Mouse (Mus musculus): ENCODE measurements at regions not wholly inside any gene's neighbourhood (a gene's known extent, or its start where the extent isn't known, plus 50 kb on each side); places are given as distances from the start of the nearest gene placed in this dataset.
A peak's percentile ranks its signal among the peaks of the same experiment; 100 is the strongest.

DNA sequence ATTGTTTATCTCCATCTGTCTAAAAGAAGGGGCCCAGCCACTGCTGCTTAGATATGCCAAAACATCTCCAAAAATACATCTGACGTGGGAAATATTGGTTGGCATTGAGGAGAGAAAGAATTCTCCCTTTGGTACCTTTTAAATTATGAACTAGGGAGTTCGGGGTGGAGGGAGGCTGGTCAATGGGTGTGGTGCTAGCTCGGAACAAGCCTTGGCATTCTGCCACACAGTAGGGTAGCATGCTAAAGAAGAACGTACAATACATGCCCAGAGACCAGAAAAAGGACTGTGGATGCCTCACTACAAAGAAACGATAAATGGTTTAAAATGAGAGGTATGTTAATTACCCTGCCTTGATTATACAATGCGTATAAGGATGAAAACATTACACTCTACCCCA is 149.3 kb downstream of the Nectin1 start:
- ATAC-seq (ENCODE audit: low read depth) (no peak), DNase-seq (no peak)
- H3K4me1 ChIP-seq (replicated peaks): no peaks in the 10 kb centered on the region
- no peaks in the 10 kb centered on the region for H3K9me3 ChIP-seq (replicated peaks)
- no peak overlapping the region for H3K9ac ChIP-seq
- no peaks in the 10 kb centered on the region for H3K36me3 ChIP-seq
- 53% methylated on average over 6 of the region's 6 CpGs for WGBS (ENCODE audit: insufficient replicate concordance)
- no peak overlapping the region for H3K4me2 ChIP-seq
- H3K27me3 ChIP-seq: no peaks in the 10 kb centered on the region
- H3K4me3 ChIP-seq (replicated peaks): no peak overlapping the region
- H3K27ac ChIP-seq: no peak overlapping the region

DNA sequence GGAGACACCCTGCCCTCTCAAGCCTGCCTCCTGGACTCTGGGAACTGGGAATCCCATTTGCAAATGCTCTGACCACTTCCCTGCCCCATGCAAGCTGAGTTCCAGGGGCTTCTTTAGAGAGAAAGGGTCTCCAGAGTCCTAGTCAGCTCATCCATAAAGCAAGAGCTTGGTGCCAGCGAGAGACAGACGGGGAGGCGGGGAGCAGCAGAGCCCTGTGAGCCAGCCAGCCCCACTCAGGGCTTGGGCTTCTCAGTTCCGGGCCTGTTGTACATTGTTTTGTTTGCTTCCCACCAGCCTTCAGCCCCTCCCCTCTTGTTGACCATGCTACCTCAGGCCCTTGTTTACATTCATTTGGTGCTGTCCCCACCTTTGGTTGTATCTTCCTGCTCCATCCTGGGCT is 143.9 kb upstream of the Thy1 start:
- H3K4me1 ChIP-seq (replicated peaks): no peaks in the 10 kb centered on the region
- WGBS (ENCODE audit: insufficient replicate concordance): 32% methylated on average over 4 of the region's 4 CpGs

DNA sequence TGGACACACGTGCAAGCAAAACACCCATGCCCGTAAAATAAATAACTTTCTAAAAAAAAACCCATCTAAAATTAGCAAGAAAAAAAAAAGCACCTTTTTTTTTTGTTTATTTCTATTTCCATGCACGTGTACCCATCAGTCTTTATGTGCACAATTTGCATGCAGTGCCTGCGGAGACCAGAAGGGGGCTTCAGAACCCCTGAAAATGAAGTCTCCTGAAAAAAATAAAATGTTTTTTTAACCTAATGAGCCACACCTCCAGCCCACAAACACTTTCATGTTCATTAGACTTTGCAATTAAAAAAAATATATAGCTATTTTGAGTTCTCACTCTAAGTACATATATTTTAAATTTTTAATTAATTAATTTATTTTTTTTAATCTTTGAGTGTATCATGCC is 134.9 kb upstream of the Thy1 start:
- H3K9me3 ChIP-seq (replicated peaks): no peaks in the 10 kb centered on the region
- H3K9ac ChIP-seq: no peak overlapping the region
- H3K27me3 ChIP-seq: no peaks in the 10 kb centered on the region
- H3K27ac ChIP-seq: no peak overlapping the region
- H3K36me3 ChIP-seq: no peaks in the 10 kb centered on the region
- DNase-seq (no peak), ATAC-seq (ENCODE audit: low read depth) (no peak)
- no peak overlapping the region for H3K4me2 ChIP-seq
- no peak overlapping the region for H3K4me3 ChIP-seq (replicated peaks)
- H3K4me1 ChIP-seq (replicated peaks): no peaks in the 10 kb centered on the region
- 60% methylated on average over 4 of the region's 4 CpGs for WGBS (ENCODE audit: insufficient replicate concordance)

More for the DNA sequence above, 143.9 kb upstream of the Thy1 start:
- no peak overlapping the region for H3K9ac ChIP-seq
- H3K27me3 ChIP-seq: no peaks in the 10 kb centered on the region
- no peak overlapping the region for H3K27ac ChIP-seq
- H3K36me3 ChIP-seq: no peaks in the 10 kb centered on the region
- no peak overlapping the region for H3K4me3 ChIP-seq (replicated peaks)
- H3K9me3 ChIP-seq (replicated peaks): no peaks in the 10 kb centered on the region
- no peak overlapping the region for H3K4me2 ChIP-seq
- ATAC-seq (ENCODE audit: low read depth) (no peak), DNase-seq (no peak)

DNA sequence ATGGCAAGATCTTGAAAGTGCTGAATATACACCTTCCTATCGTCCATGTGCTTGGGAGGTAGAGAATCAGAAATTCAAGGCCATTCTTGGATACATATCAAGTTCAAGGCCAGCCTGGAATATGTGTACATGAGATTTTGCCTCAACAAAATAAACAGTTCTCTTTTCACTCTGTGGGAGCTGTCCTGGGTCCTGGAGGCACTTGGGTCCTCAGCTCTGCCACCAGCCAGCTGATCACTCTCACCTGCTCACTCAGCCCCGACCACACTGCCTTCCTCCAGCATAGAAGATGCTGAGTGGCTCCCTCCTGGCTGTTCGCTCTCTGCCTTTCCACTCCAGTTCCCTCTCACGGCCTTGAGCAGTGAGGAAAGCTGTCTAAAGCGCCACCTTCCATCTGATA is 128.2 kb upstream of the Thy1 start:
- WGBS (ENCODE audit: insufficient replicate concordance): 36% methylated on average over 5 of the region's 5 CpGs
- H3K27ac ChIP-seq: no peak overlapping the region
- H3K27me3 ChIP-seq: 0 out of 2 replicates have a peak, but pooled peaks cover 7% of the 10 kb centered on the region
- no peak for ATAC-seq (ENCODE audit: low read depth)
- H3K4me2 ChIP-seq: no peak overlapping the region
- no peak for DNase-seq
- H3K36me3 ChIP-seq: no peaks in the 10 kb centered on the region
- H3K9ac ChIP-seq: no peak overlapping the region
- H3K9me3 ChIP-seq (replicated peaks): no peaks in the 10 kb centered on the region
- H3K4me3 ChIP-seq (replicated peaks): no peak overlapping the region
- no peaks in the 10 kb centered on the region for H3K4me1 ChIP-seq (replicated peaks)

DNA sequence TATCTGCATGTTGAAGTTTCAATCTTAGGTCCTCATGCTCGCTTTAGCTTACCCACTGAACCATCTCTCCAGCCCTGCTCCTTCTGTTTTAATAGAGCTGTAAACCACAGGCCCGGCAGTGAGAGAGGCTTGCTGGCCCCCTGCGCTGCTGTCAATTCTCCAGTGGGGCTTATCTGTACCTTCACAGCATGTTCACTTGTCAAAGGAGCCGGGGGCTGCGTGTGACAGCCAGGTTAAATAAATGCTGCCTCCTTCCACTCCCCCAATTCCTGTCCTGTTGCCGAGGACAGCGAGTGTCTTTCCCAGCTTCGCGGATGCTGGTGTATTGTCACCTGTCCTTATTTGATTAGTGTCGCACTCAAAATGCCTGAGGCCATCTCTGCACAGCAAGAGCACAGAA is 125.7 kb upstream of the Thy1 start:
- Histone ChIP-seq H3K27ac (no peak overlapping the region), H3K4me1 (replicated peaks) (no peaks in the 10 kb centered on the region), H3K9me3 (replicated peaks) (no peaks in the 10 kb centered on the region), H3K4me3 (replicated peaks) (no peak overlapping the region), H3K9ac (no peak overlapping the region), H3K4me2 (no peak overlapping the region), H3K27me3 (0 out of 2 replicates have a peak, but pooled peaks cover 9% of the 10 kb centered on the region), H3K36me3 (no peaks in the 10 kb centered on the region)
- ATAC-seq (ENCODE audit: low read depth): no peak
- 24% methylated on average over 10 of the region's 10 CpGs for WGBS (ENCODE audit: insufficient replicate concordance)
- no peak for DNase-seq

DNA sequence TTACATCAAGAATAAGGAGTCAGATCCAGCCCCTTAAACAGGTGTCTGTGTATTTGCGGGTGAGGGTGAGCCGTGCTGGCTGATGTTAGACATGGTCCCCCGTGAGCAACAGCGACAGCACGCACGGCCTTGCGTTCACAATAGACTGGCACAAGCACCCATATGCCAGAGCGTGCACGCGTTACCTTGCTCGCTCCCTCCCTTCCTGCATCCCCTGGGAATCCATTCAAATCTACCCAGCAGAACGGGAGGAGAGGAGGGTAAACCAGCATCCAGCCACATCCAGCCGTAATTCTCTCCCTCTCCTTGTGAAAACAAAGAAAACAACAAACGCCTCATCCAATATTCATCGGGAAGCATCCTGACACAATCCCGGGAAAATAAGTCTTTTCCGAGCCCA is 124.2 kb upstream of the Thy1 start:
- 79% methylated on average over 17 of the region's 17 CpGs for WGBS (ENCODE audit: insufficient replicate concordance)
- H3K4me1 ChIP-seq (replicated peaks): no peaks in the 10 kb centered on the region
- H3K9me3 ChIP-seq (replicated peaks): no peaks in the 10 kb centered on the region
- ATAC-seq (ENCODE audit: low read depth): no peak
- no peak overlapping the region for H3K4me2 ChIP-seq
- peaks cover 9% of the 10 kb centered on the region; the same call in 1 of the 2 replicates for H3K27me3 ChIP-seq
- no peaks in the 10 kb centered on the region for H3K36me3 ChIP-seq
- no peak overlapping the region for H3K9ac ChIP-seq
- DNase-seq: no peak
- no peak overlapping the region for H3K27ac ChIP-seq
- H3K4me3 ChIP-seq (replicated peaks): no peak overlapping the region

DNA sequence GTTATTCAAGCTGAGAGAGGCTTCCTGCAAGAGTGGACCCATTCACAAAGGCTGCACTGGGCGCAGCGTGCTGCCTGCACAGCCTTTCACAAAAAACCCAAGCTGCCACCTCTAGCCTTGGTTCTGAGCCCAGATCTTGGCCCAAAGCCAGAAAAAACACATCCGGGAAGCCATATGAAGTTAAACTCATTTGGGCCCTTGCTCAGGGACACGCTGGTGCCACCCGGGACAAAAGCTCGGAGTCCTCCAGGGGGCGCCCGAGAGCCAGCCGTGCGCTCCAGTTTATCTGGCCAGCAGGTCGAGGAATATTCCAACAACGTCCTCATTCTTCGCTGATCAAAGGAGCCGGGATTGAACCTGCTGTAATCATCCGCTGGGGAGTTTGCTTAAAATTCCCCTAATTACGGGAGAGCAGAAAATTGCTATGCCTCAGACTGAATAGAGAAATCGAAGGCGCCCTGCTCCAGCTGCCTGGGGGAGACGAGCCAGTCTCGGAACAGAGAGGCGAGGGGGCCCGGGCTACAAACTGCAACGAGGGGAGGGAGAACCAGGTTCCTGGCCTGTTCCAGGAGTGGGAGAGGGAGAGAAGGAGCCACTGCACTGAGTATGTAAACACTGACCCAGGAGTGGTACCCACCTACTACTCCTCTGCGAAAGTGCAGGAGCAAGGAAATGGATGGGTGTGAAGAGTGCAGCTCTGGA is 123.0 kb upstream of the Thy1 start:
- no peak overlapping the region for H3K27ac ChIP-seq
- 21% methylated on average over 24 of the region's 24 CpGs for WGBS (ENCODE audit: insufficient replicate concordance)
- no peak for ATAC-seq (ENCODE audit: low read depth)
- H3K9ac ChIP-seq: no peak overlapping the region
- no peak overlapping the region for H3K4me2 ChIP-seq
- H3K27me3 ChIP-seq: peaks cover 9% of the 10 kb centered on the region; the same call in 1 of the 2 replicates
- H3K36me3 ChIP-seq: no peaks in the 10 kb centered on the region
- H3K9me3 ChIP-seq (replicated peaks): no peaks in the 10 kb centered on the region
- no peaks in the 10 kb centered on the region for H3K4me1 ChIP-seq (replicated peaks)
- no peak overlapping the region for H3K4me3 ChIP-seq (replicated peaks)
- peak; percentile 7 for DNase-seq

DNA sequence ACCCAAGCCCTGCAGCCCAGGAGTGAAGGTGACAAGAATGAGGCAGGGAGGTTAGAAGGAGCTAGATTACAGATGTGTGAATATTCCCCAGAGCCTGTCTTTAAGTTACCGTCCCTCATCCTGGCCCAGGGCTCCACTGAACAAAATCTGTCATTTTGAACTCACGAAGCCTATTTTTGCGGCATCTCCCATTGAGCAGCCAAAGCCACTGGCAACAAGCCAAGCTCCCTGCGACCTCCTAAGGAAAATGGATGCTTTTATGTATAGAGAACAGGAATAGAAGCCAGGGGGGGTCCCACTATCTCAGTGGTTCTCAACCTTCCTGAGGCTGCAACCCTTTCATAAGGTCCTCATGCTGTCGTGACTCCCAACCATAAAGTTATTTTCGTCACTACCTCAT is 121.0 kb upstream of the Thy1 start:
- Histone ChIP-seq H3K4me1 (replicated peaks) (no peaks in the 10 kb centered on the region), H3K9me3 (replicated peaks) (no peaks in the 10 kb centered on the region), H3K27ac (no peak overlapping the region), H3K36me3 (no peaks in the 10 kb centered on the region), H3K9ac (no peak overlapping the region), H3K27me3 (peaks cover 9% of the 10 kb centered on the region; the same call in 1 of the 2 replicates), H3K4me2 (no peak overlapping the region), H3K4me3 (replicated peaks) (no peak overlapping the region)
- no peak for DNase-seq
- ATAC-seq (ENCODE audit: low read depth): no peak
- WGBS (ENCODE audit: insufficient replicate concordance): 61% methylated on average over 6 of the region's 6 CpGs

DNA sequence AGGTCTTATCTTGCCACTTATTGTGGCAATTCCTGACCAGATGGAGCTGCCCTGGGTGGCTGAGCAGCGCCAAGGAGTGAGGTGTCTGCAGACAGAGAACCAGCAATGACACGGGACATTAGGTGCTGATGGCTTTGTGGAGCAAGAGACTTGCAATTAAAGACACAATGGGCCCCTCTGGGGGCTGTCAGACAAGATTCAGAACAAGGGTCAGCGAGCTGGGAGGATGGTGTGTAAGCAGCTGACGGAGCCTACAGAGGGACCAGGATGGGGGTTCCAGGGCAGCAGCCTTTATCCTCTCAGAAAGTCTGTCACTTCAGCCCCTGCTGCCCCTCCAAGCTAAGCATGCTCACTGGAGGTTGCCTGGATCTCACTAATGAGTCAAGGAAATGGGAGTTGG is 120.1 kb upstream of the Thy1 start:
- Histone ChIP-seq H3K4me1 (replicated peaks) (no peaks in the 10 kb centered on the region), H3K36me3 (no peaks in the 10 kb centered on the region), H3K4me2 (no peak overlapping the region), H3K27me3 (peaks cover 2% of the 10 kb centered on the region; the same call in 1 of the 2 replicates), H3K27ac (no peak overlapping the region), H3K4me3 (replicated peaks) (no peak overlapping the region), H3K9ac (no peak overlapping the region), H3K9me3 (replicated peaks) (no peaks in the 10 kb centered on the region)
- ATAC-seq (ENCODE audit: low read depth) (no peak), DNase-seq (no peak)
- 40% methylated on average over 4 of the region's 4 CpGs for WGBS (ENCODE audit: insufficient replicate concordance)

DNA sequence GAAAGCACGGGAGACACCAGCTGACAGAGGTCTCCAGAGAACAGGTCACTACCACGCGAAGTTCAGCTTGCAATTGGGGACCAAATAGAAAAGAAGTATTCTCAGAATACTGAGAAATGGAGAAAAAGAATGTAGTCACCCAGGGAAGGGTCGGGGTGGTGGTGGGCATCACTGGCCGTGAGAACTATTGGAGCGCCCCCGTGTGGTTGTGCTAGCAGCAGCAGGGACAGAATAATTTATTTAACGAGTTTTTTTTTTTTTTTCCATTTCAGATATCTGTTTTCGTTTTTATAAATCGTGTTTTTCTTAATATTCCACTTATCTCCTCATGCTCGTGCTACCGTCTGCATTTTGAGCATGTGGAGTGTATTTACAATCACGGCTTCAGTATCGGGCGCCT is 118.4 kb upstream of the Thy1 start:
- Histone ChIP-seq H3K27ac (no peak overlapping the region), H3K4me3 (replicated peaks) (no peak overlapping the region), H3K9me3 (replicated peaks) (no peaks in the 10 kb centered on the region), H3K27me3 (peaks cover 2% of the 10 kb centered on the region; the same call in 1 of the 2 replicates), H3K36me3 (no peaks in the 10 kb centered on the region), H3K4me1 (replicated peaks) (no peaks in the 10 kb centered on the region), H3K4me2 (no peak overlapping the region), H3K9ac (no peak overlapping the region)
- DNase-seq (no peak), ATAC-seq (ENCODE audit: low read depth) (no peak)
- 27% methylated on average over 15 of the region's 15 CpGs for WGBS (ENCODE audit: insufficient replicate concordance)

DNA sequence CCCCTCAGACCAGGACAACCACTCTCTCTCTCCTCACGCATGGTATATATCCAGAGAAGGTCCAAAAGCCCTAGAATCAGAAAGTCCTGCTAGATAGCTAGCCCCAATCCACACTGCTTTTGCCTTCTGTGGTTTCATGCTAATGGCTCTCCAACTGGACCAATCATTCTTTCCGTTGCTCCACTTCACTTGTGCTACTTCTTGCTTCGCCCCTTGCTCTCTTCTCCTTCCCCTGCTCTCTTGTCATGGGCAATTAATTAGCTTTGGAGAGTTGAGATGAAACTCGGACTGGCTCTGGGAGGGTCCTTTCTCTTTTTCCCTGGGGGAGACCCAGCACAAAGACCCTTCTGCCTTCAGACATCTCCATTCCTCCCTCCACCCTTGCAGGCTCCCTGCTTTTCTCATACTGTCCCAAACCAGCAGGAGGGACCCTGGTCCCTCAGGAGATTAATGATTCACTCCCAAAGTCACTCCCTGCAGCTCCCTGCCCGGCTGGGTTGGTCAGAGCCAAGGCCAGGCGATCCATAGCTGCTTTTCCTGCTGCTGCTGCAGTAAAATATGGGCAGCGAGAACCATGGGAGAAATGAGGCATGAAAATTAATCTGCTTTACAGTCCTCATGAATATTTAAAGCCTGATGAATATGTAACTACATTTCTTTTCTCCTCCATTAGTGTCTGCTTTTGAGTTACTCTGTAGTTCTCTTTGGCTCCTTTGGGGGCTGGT is 113.7 kb upstream of the Thy1 start:
- Histone ChIP-seq H3K4me3 (replicated peaks) (no peak overlapping the region), H3K4me2 (no peak overlapping the region), H3K27me3 (no peaks in the 10 kb centered on the region), H3K9ac (no peak overlapping the region), H3K36me3 (no peaks in the 10 kb centered on the region), H3K27ac (no peak overlapping the region), H3K4me1 (replicated peaks) (peaks cover 3% of the 10 kb centered on the region), H3K9me3 (replicated peaks) (no peaks in the 10 kb centered on the region)
- ATAC-seq (ENCODE audit: low read depth): no peak
- 26% methylated on average over 7 of the region's 7 CpGs for WGBS (ENCODE audit: insufficient replicate concordance)
- DNase-seq: no peak

DNA sequence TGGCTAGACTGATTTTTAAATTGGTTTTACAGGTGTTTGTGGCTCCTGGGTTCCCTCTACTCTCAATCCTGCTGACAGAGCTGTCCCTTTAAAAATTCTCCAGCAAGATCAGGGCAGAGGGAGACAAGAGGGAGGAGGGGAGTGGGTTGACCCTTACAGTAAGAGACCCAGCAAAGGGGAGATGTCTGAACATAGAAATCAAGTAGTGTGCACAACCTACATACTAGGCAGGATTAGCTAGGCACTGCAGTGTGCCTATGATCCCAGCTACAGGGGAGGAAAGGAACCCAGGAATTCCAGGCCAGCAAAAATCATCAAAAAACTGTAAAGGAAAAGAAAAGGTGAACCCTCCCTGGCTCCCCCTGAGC is 113.2 kb upstream of the Thy1 start:
- Histone ChIP-seq H3K9ac (no peak overlapping the region), H3K27me3 (no peaks in the 10 kb centered on the region), H3K4me3 (replicated peaks) (no peak overlapping the region), H3K4me2 (no peak overlapping the region), H3K4me1 (replicated peaks) (peaks cover 3% of the 10 kb centered on the region), H3K9me3 (replicated peaks) (no peaks in the 10 kb centered on the region), H3K36me3 (no peaks in the 10 kb centered on the region), H3K27ac (no peak overlapping the region)
- DNase-seq (no peak), ATAC-seq (ENCODE audit: low read depth) (no peak)

All from liver, embryonic 13.5 days (tissue).